Mouse (Mus musculus) heart, adult 11 months (tissue): ENCODE data around the gene Lcat.
A peak's percentile ranks its signal among the peaks of the same experiment; 100 is the strongest.

Experiments
- DNase-seq: peaks from one replicate; pipeline ENCODE4 v3.0.0; 2022

The Lcat gene

GRCm38 (mm10) chr8:105943321-105943739 lies at the start of gene Lcat:
TSS of gene Lcat (minus strand) at chr8:105943382.
- DNase-seq, result peak; percentile 95

- no peak for DNase-seq
Observed at GRCm38 (mm10) chr8:105992499-105992898, 49.3 kb upstream of the Lcat start.

GRCm38 (mm10) chr8:105991546-105991945 lies 48.4 kb upstream of the Lcat start:
- no peak for DNase-seq

GRCm38 (mm10) chr8:105990856-105991387 lies 47.7 kb upstream of the Lcat start, which contains the start of gene Dus2:
TSS of gene Dus2 (plus strand) at chr8:105991337.
- peak; percentile 97 for DNase-seq

GRCm38 (mm10) chr8:105988546-105988945 lies 45.4 kb upstream of the Lcat start:
- DNase-seq, result no peak

GRCm38 (mm10) chr8:105983406-105983805 lies 40.2 kb upstream of the Lcat start:
- DNase-seq, result peak; percentile 90

GRCm38 (mm10) chr8:105981146-105981545 lies 38.0 kb upstream of the Lcat start:
- DNase-seq, result peak; percentile 45

- DNase-seq, result no peak
Observed at GRCm38 (mm10) chr8:105979325-105979724, 36.1 kb upstream of the Lcat start, which contains the start of gene Dpep3. TSS of gene Dpep3 (minus strand) at chr8:105979429.

GRCm38 (mm10) chr8:105975363-105975762 lies 32.2 kb upstream of the Lcat start:
- DNase-seq, result no peak

- no peak for DNase-seq
Observed at GRCm38 (mm10) chr8:105971019-105971720, 28.0 kb upstream of the Lcat start.

- DNase-seq, result no peak
Observed at GRCm38 (mm10) chr8:105969367-105969766, 26.2 kb upstream of the Lcat start.

GRCm38 (mm10) chr8:105966692-105967311 lies 23.6 kb upstream of the Lcat start:
- peak; percentile 94 for DNase-seq

GRCm38 (mm10) chr8:105965905-105966341 lies 22.7 kb upstream of the Lcat start, which contains the start of gene Slc12a4:
TSS of gene Slc12a4 (minus strand) at chr8:105966097.
- peak; percentile 99 for DNase-seq

- DNase-seq, result peak; percentile 98
Observed at GRCm38 (mm10) chr8:105965266-105965904, 22.2 kb upstream of the Lcat start.

- peak; percentile 96 for DNase-seq
Observed at GRCm38 (mm10) chr8:105964506-105965265, 21.5 kb upstream of the Lcat start.

GRCm38 (mm10) chr8:105961536-105961935 lies 18.4 kb upstream of the Lcat start:
- no peak for DNase-seq

- DNase-seq, result no peak
Observed at GRCm38 (mm10) chr8:105961101-105961500, 17.9 kb upstream of the Lcat start.

- peak; percentile 96 for DNase-seq
Observed at GRCm38 (mm10) chr8:105959350-105959749, 16.2 kb upstream of the Lcat start.

- peak; percentile 98 for DNase-seq
Observed at GRCm38 (mm10) chr8:105957813-105958212, 14.6 kb upstream of the Lcat start.

- peak; percentile 97 for DNase-seq
Observed at GRCm38 (mm10) chr8:105956556-105956955, 13.4 kb upstream of the Lcat start.

GRCm38 (mm10) chr8:105951057-105951659 lies 8.0 kb upstream of the Lcat start:
- peak; percentile 96 for DNase-seq

GRCm38 (mm10) chr8:105949350-105949749 lies 6.2 kb upstream of the Lcat start:
- peak; percentile 95 for DNase-seq
